Mouse (Mus musculus): ENCODE results near the gene Ubr7.

Ubr7 gene

DNA sequence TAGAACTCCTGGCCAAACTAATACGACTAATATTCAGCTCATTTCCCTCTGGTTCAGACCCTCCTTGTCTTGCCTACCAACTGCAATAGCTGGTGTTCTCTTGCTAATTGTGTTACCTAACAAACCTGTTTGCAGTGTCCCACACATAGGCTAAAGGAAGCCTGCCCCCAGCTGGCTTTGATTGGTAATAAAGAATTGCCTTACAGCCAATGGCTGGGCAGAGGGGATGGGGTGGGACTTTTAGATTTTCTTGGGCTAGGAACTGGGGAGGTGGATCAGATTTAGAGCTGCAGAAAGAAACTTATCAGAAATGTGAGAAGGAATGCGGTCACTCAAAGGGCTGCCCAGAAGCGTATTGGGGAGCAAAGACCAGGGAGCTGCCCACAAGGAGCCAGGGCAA is 21.7 kb downstream of the Ubr7 start:
- in situ Hi-C loops (cut with MboI; ENCODE audit: low pct_unique_long_range_greater_than_20kb in 1 of 2, low sequenced_read_pairs in 2 of 2, unreplicated experiment in 1 of 2) = loop anchor here in 1 of 2 experiments (25.0 kb wide), 1 partner anchor 283 kb away; no protein-coding TSS in a partner anchor

DNA sequence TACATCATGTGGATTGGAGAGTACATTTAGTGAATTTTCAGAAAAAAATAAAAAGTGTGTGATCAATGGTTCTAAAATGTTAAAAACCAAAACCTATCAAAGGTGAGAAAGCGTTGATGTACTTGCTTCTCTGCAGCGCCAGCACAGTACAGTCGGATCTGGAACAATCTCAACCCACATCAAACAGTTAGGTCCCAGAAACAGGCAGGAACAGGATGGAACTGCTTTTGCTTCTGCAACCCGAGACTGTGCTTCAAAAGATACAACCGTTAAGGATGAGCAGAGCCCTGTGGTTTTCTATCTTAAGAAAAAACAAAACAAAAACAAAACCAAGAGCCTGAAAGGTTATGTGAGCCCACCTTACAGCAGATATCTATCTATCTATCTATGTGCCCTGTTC is 25.1 kb downstream of the Ubr7 start:
- in situ Hi-C loops (cut with MboI; ENCODE audit: low pct_unique_long_range_greater_than_20kb in 1 of 2, low sequenced_read_pairs in 2 of 2, unreplicated experiment in 1 of 2) = loop anchor here in 1 of 2 experiments (25.0 kb wide), 1 partner anchor 279 kb away; no protein-coding TSS in a partner anchor

GRCm38 (mm10) chr12:102784899-102785592 is 27.3 kb downstream of the Ubr7 start:
- in situ Hi-C loops (cut with MboI; ENCODE audit: low pct_unique_long_range_greater_than_20kb in 1 of 2, low sequenced_read_pairs in 2 of 2, unreplicated experiment in 1 of 2) = loop anchor here in 1 of 2 experiments (25.0 kb wide), 1 partner anchor 277 kb away; no protein-coding TSS in a partner anchor

DNA sequence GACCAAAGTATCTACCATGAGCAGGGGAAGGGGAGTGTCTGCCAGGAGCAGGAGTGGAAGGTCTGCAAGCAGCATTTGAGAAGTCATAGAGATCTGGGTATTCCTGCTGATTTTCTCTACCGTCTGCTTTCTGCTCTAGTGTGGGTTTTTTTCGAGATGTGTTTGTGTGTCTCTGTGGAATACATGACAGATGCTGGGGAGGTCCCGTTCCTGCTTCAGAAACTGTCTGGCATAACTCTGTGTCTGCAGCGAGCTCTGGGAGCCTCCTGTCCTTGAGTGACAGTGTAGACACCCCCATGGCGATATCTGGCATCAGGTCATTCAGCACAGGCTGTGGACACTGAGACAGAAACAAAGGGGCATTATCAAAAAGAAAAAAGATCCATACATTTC is 27.8 kb downstream of the Ubr7 start:
- in situ Hi-C loops (cut with MboI; ENCODE audit: low pct_unique_long_range_greater_than_20kb in 1 of 2, low sequenced_read_pairs in 2 of 2, unreplicated experiment in 1 of 2) = loop anchor here in 1 of 2 experiments (25.0 kb wide), 1 partner anchor 277 kb away; no protein-coding TSS in a partner anchor

DNA sequence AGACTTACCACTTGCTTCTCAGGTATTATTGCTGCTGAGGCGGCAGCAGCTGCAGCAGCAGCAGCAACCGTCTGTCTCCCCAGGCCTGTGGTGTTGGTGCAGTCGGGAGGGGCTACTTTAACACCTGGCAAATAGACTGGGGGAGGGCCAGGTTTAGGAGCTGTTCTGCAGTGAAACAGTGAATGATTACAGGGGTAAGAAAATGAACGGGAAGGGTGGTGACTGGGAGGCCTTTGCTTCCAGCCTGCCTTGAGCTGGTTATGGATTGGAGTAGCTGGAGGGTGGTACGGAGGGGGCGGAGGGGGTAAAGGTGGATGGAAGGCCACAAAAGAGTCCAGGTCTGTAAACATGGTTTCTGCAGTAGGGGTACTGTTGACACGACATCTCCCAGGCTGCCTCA is 30.2 kb downstream of the Ubr7 start:
- in situ Hi-C loops (cut with MboI; ENCODE audit: low pct_unique_long_range_greater_than_20kb in 1 of 2, low sequenced_read_pairs in 2 of 2, unreplicated experiment in 1 of 2) = loop anchor here in 1 of 2 experiments (25.0 kb wide), 1 partner anchor 274 kb away; no protein-coding TSS in a partner anchor

- in situ Hi-C loops (cut with MboI; ENCODE audit: low pct_unique_long_range_greater_than_20kb in 1 of 2, low sequenced_read_pairs in 2 of 2, unreplicated experiment in 1 of 2) = loop anchor here in 1 of 2 experiments (25.0 kb wide), 1 partner anchor 263 kb away; no protein-coding TSS in a partner anchor
Measured at GRCm38 (mm10) chr12:102799528-102799927, 41.8 kb downstream of the Ubr7 start.

GRCm38 (mm10) chr12:102814858-102815257 is 57.1 kb downstream of the Ubr7 start:
- in situ Hi-C loops (cut with MboI; ENCODE audit: low pct_unique_long_range_greater_than_20kb in 1 of 2, low sequenced_read_pairs in 2 of 2, unreplicated experiment in 1 of 2) = no loop called here

DNA sequence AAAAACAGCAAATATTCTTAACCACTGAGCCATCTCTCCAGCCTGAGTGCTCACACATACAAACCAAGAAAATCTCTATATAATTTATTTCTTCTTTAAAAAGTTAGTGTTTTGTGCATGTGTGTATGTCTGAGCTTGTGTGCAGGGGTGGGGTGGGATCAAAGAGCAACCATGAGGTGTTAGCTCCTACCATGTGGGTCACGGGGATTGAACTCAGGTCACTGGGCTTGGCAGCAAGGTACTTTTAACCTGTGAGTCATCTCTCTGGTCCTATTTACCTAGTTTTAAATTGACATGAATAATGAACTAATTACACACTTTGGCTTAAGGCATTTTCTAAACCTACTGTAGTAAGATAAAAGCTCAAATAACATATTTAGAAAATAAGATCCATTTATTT is 68.6 kb downstream of the Ubr7 start:
- in situ Hi-C loops (cut with MboI; ENCODE audit: low pct_unique_long_range_greater_than_20kb in 1 of 2, low sequenced_read_pairs in 2 of 2, unreplicated experiment in 1 of 2) = no loop called here

DNA sequence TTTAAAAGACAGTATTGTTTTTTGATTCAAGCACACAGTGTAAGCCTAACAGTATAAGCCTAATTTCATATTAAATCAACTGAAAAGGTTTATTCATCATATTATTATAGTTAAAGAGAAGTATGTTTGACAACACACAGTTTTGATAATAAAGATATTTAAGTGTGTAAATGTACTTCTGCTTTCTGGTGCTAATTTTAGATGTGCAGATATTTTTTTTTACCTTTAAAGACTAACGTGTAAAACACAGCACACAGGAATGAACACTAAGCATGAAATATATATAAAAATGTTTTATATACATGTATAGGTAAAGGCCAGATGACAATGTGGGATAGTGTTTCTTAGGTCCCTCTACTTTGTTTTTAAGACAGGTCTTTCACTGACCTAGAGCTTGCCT is 69.4 kb downstream of the Ubr7 start:
- in situ Hi-C loops (cut with MboI; ENCODE audit: low pct_unique_long_range_greater_than_20kb in 1 of 2, low sequenced_read_pairs in 2 of 2, unreplicated experiment in 1 of 2) = no loop called here

Measured in mouse embryonic stem cell (cell line).